Mouse (Mus musculus): ENCODE measurements around the gene Snap23. TPM values are rescaled to one million over a fixed set of nuclear protein-coding genes. Genes with fewer than 3 reads are reported as not detected.

The Snap23 gene
- polyA plus RNA-seq, 1 experiment from 2014 or later = 39.0 TPM

GRCm38 (mm10) chr2:120539778-120540208 lies 27.7 kb upstream of the Snap23 start:
- 28% methylated on average over 1 of the region's 1 CpGs for WGBS
- Histone ChIP-seq H3K27ac (ENCODE audit: low read depth, low read length) (no peak overlapping the region), H3K9me3 (ENCODE audit: control insufficient read depth) (no peaks in the 10 kb centered on the region), H3K27me3 (replicated peaks; ENCODE audit: control insufficient read depth, insufficient read depth, low read length) (no peaks in the 10 kb centered on the region), H3K36me3 (ENCODE audit: control insufficient read depth, insufficient read depth) (peaks cover 7% of the 10 kb centered on the region), H3K4me2 (replicated peaks; ENCODE audit: low read depth) (peak overlapping the region; percentile 13; the same call in 1 of the 2 replicates), H3K4me1 (replicated peaks; ENCODE audit: control insufficient read depth, insufficient read depth, low read length) (0 out of 2 replicates have a peak, but pooled peaks cover 2% of the 10 kb centered on the region), H3K9ac (ENCODE audit: low read depth, low read length) (no peak overlapping the region), H3K4me3 (ENCODE audit: low read depth, low read length) (no peak overlapping the region)
- ATAC-seq = peak; percentile 49; the same call in 1 of the 2 replicates
- no peak for TF ChIP-seq CTCF (IDR thresholded peaks at IDR 0.05; ENCODE audit: low read depth)

- Histone ChIP-seq H3K4me3 (ENCODE audit: low read depth, low read length) (no peak overlapping the region), H3K9ac (ENCODE audit: low read depth, low read length) (no peak overlapping the region), H3K4me1 (replicated peaks; ENCODE audit: control insufficient read depth, insufficient read depth, low read length) (0 out of 2 replicates have a peak, but pooled peaks cover 2% of the 10 kb centered on the region), H3K27ac (ENCODE audit: low read depth, low read length) (no peak overlapping the region), H3K36me3 (ENCODE audit: control insufficient read depth, insufficient read depth) (peaks cover 20% of the 10 kb centered on the region), H3K4me2 (replicated peaks; ENCODE audit: low read depth) (no peak overlapping the region), H3K9me3 (ENCODE audit: control insufficient read depth) (no peaks in the 10 kb centered on the region), H3K27me3 (replicated peaks; ENCODE audit: control insufficient read depth, insufficient read depth, low read length) (no peaks in the 10 kb centered on the region)
- no peak for ATAC-seq
- TF ChIP-seq CTCF (IDR thresholded peaks at IDR 0.05; ENCODE audit: low read depth) = no peak
- WGBS = 97% methylated on average over 2 of the region's 2 CpGs
Observed at GRCm38 (mm10) chr2:120544732-120545131, 22.7 kb upstream of the Snap23 start.

GRCm38 (mm10) chr2:120556868-120557267 lies 10.6 kb upstream of the Snap23 start:
- WGBS = 39% methylated on average over 3 of the region's 3 CpGs
- ATAC-seq = no peak; the same call in 1 of the 2 replicates

GRCm38 (mm10) chr2:120558813-120559212 lies 8.7 kb upstream of the Snap23 start:
- ATAC-seq = no peak
- H3K9me3 ChIP-seq (ENCODE audit: control insufficient read depth) = no peaks in the 10 kb centered on the region
- 72% methylated on average over 3 of the region's 3 CpGs for WGBS
- no peak overlapping the region for H3K4me3 ChIP-seq (ENCODE audit: low read depth, low read length)
- H3K27ac ChIP-seq (ENCODE audit: low read depth, low read length) = no peak overlapping the region
- no peaks in the 10 kb centered on the region for H3K27me3 ChIP-seq (replicated peaks; ENCODE audit: control insufficient read depth, insufficient read depth, low read length)
- H3K9ac ChIP-seq (ENCODE audit: low read depth, low read length) = no peak overlapping the region
- no peak for TF ChIP-seq CTCF (IDR thresholded peaks at IDR 0.05; ENCODE audit: low read depth)
- H3K4me1 ChIP-seq (replicated peaks; ENCODE audit: control insufficient read depth, insufficient read depth, low read length) = no peaks in the 10 kb centered on the region
- peaks cover 11% of the 10 kb centered on the region; the same call in 1 of the 2 replicates for H3K36me3 ChIP-seq (ENCODE audit: control insufficient read depth, insufficient read depth)
- no peak overlapping the region for H3K4me2 ChIP-seq (replicated peaks; ENCODE audit: low read depth)

More at GRCm38 (mm10) chr2:120556868-120557267, 10.6 kb upstream of the Snap23 start:
- Histone ChIP-seq H3K27ac (ENCODE audit: low read depth, low read length) (no peak overlapping the region), H3K4me3 (ENCODE audit: low read depth, low read length) (no peak overlapping the region), H3K36me3 (ENCODE audit: control insufficient read depth, insufficient read depth) (peaks cover 16% of the 10 kb centered on the region), H3K4me1 (replicated peaks; ENCODE audit: control insufficient read depth, insufficient read depth, low read length) (no peaks in the 10 kb centered on the region), H3K9me3 (ENCODE audit: control insufficient read depth) (no peaks in the 10 kb centered on the region), H3K9ac (ENCODE audit: low read depth, low read length) (no peak overlapping the region), H3K4me2 (replicated peaks; ENCODE audit: low read depth) (no peak overlapping the region), H3K27me3 (replicated peaks; ENCODE audit: control insufficient read depth, insufficient read depth, low read length) (no peaks in the 10 kb centered on the region)
- TF ChIP-seq CTCF (IDR thresholded peaks at IDR 0.05; ENCODE audit: low read depth) = no peak

GRCm38 (mm10) chr2:120561524-120561923 lies 5.9 kb upstream of the Snap23 start:
- Histone ChIP-seq H3K4me2 (replicated peaks; ENCODE audit: low read depth) (no peak overlapping the region), H3K27ac (ENCODE audit: low read depth, low read length) (no peak overlapping the region), H3K27me3 (replicated peaks; ENCODE audit: control insufficient read depth, insufficient read depth, low read length) (no peaks in the 10 kb centered on the region), H3K9me3 (ENCODE audit: control insufficient read depth) (no peaks in the 10 kb centered on the region), H3K9ac (ENCODE audit: low read depth, low read length) (no peak overlapping the region), H3K4me3 (ENCODE audit: low read depth, low read length) (no peak overlapping the region), H3K4me1 (replicated peaks; ENCODE audit: control insufficient read depth, insufficient read depth, low read length) (no peaks in the 10 kb centered on the region), H3K36me3 (ENCODE audit: control insufficient read depth, insufficient read depth) (0 out of 2 replicates have a peak, but pooled peaks cover 3% of the 10 kb centered on the region)
- ATAC-seq = no peak
- WGBS = 76% methylated on average over 1 of the region's 1 CpGs
- TF ChIP-seq CTCF (IDR thresholded peaks at IDR 0.05; ENCODE audit: low read depth) = no peak

- H3K27me3 ChIP-seq (replicated peaks; ENCODE audit: control insufficient read depth, insufficient read depth, low read length) = no peaks in the 10 kb centered on the region
- peak overlapping the region; percentile 89 for H3K9ac ChIP-seq (ENCODE audit: low read depth, low read length)
- peak overlapping the region; percentile 64; the same call in 1 of the 2 replicates for H3K27ac ChIP-seq (ENCODE audit: low read depth, low read length)
- H3K4me3 ChIP-seq (ENCODE audit: low read depth, low read length) = peak overlapping the region; percentile 98
- no peak for TF ChIP-seq CTCF (IDR thresholded peaks at IDR 0.05; ENCODE audit: low read depth)
- H3K36me3 ChIP-seq (ENCODE audit: control insufficient read depth, insufficient read depth) = 0 out of 2 replicates have a peak, but pooled peaks cover 3% of the 10 kb centered on the region
- H3K4me2 ChIP-seq (replicated peaks; ENCODE audit: low read depth) = peak overlapping the region; percentile 75
- no peak for ATAC-seq
- H3K9me3 ChIP-seq (ENCODE audit: control insufficient read depth) = no peaks in the 10 kb centered on the region
- H3K4me1 ChIP-seq (replicated peaks; ENCODE audit: control insufficient read depth, insufficient read depth, low read length) = no peaks in the 10 kb centered on the region
- 15% methylated on average over 9 of the region's 9 CpGs for WGBS
Observed at GRCm38 (mm10) chr2:120562859-120563234, 4.6 kb upstream of the Snap23 start.
